In the genomic region with DNA sequence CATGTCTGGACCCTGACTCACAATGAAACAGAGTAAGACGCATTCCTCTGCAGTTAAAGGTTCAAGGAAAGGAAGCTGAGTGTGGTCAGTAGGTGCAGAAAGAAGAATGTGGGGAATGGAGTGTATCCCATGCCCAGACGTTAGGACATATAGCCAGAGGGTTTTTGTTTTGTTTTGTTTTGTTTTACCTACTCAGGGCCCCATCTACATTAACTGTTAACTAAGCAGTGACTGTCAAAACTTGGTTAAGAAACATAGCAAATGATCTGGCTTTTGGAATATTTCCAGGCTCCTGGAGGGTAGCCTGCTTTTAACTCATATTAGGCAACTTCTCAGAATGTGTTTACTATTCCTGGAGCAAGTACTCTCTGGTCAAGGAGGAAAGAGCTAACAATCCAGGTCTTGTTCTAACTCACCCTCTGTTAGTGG, we compare ENCODE assay signal across 12 mouse cellular contexts. TPM values are rescaled to one million over a fixed set of nuclear protein-coding genes. Genes with fewer than 3 reads are reported as not detected.
DNase-seq lines count a peak whose midpoint lies in the region; ATAC-seq and TF ChIP-seq lines count a peak whose summit lies in the region.
"Had no signal": no experiment of that assay in that cellular context is flagged by ENCODE, and none has a peak within 500 bp of the region (broad histone marks: within the 10 kb centered on the region; RNA-seq: fewer than 3 reads in every experiment).

No protein-coding gene starts in this region.

- no peaks in the 10 kb centered on the region for H3K27me3 ChIP-seq in kidney, adult 2 months (replicated peaks; ENCODE audit: control insufficient read depth, insufficient read depth, low read length)
- H3K27me3 ChIP-seq in kidney, embryonic 14.5 days (ENCODE audit: control insufficient read depth, insufficient read depth, low read length) = no peaks in the 10 kb centered on the region
- H3K27me3 ChIP-seq: liver, embryonic 15.5 days; neural tube, embryonic 12.5 days had no signal

- H3K9me3 ChIP-seq in kidney, embryonic 14.5 days (ENCODE audit: control insufficient read depth, low read length) = peaks cover 7% of the 10 kb centered on the region; the same call in 1 of the 2 replicates
- H3K9me3 ChIP-seq: liver, embryonic 15.5 days had no signal

- peak; percentile 95 for DNase-seq in kidney, adult 2 months
- peak; percentile 89 for DNase-seq in NIH3T3 (ENCODE audit: low read depth)
- peak; percentile 89 for DNase-seq in fibroblast of lung, adult 2 months (ENCODE audit: low read depth)
- peak; percentile 16 for DNase-seq in lung, postnatal 10 days
- no peak for DNase-seq in frontal cortex, adult 2 months (ENCODE audit: extremely low spot score in 1 of 2, low spot score in 1 of 2)
- DNase-seq in embryo, embryonic 10.5 days (ENCODE audit: low spot score) = no peak
- DNase-seq: midbrain, embryonic 14.5 days; right cerebral cortex, adult 18-20 months; thymus, postnatal 4 days had no signal

- no peak for TF ChIP-seq POLR2A in kidney, adult 2 months (IDR thresholded peaks at IDR 0.05; ENCODE audit: low read depth, low read length)

- no peak for ATAC-seq in kidney, embryonic 14.5 days (ENCODE audit: low FRiP score, low TSS enrichment)

- H3K4me2 ChIP-seq in kidney, embryonic 14.5 days (replicated peaks; ENCODE audit: low read depth, low read length) = no peak overlapping the region
- H3K4me2 ChIP-seq: liver, embryonic 15.5 days; neural tube, embryonic 12.5 days had no signal

- H3K4me1 ChIP-seq in kidney, adult 2 months (ENCODE audit: control insufficient read depth, insufficient read depth, low read length) = peaks cover 48% of the 10 kb centered on the region
- no peaks in the 10 kb centered on the region; the same call in 1 of the 2 replicates for H3K4me1 ChIP-seq in kidney, embryonic 14.5 days (ENCODE audit: control insufficient read depth, insufficient read depth, low read length)
- H3K4me1 ChIP-seq: neural tube, embryonic 12.5 days had no signal

- WGBS in kidney, adult 2 months = 35% methylated on average over 2 of the region's 2 CpGs
- WGBS in kidney, embryonic 14.5 days = 57% methylated on average over 2 of the region's 2 CpGs

- H3K9ac ChIP-seq in kidney, embryonic 14.5 days (ENCODE audit: low read depth, low read length) = no peak overlapping the region
- H3K9ac ChIP-seq: liver, embryonic 15.5 days; neural tube, embryonic 12.5 days had no signal

- no peak for TF ChIP-seq CTCF in kidney, adult 2 months (conservative IDR thresholded peaks at IDR 0.05; ENCODE audit: insufficient read depth, insufficient read length, low read depth, low read length)

- no peak overlapping the region for H3K4me3 ChIP-seq in kidney, adult 2 months (ENCODE audit: insufficient read depth, low read depth, low read length)
- H3K4me3 ChIP-seq in kidney, embryonic 14.5 days (ENCODE audit: low read length) = no peak overlapping the region
- H3K4me3 ChIP-seq: liver, embryonic 15.5 days; neural tube, embryonic 12.5 days had no signal

- peak overlapping the region; percentile 100 for H3K27ac ChIP-seq in kidney, adult 2 months (ENCODE audit: insufficient read depth, low read depth, low read length)
- H3K27ac ChIP-seq in kidney, embryonic 14.5 days (ENCODE audit: low read depth, low read length) = no peak overlapping the region
- H3K27ac ChIP-seq: liver, embryonic 15.5 days; neural tube, embryonic 12.5 days had no signal

- no peaks in the 10 kb centered on the region; the same call in none of the 2 replicates for H3K36me3 ChIP-seq in kidney, adult 2 months (ENCODE audit: control insufficient read depth, insufficient read depth, low read length)
- no peaks in the 10 kb centered on the region for H3K36me3 ChIP-seq in kidney, embryonic 14.5 days (ENCODE audit: control insufficient read depth, insufficient read depth, low read length)
- H3K36me3 ChIP-seq: liver, embryonic 15.5 days; neural tube, embryonic 12.5 days had no signal

RNA-seq across cellular contexts. Expression of gene Ggact, which starts 9.6 kb away (rescaled TPM):
- 251 and 255 TPM in 2 replicates for polyA plus RNA-seq in kidney, adult 2 months (2012; rRNA removed)
- 14.2 and 16.4 TPM in 2 replicates for polyA plus RNA-seq in kidney, embryonic 14.5 days (2014; fragmentation: Nextera tagmentation; extraction: Ambion mirVana)
- polyA plus RNA-seq in frontal cortex, adult 2 months (2012; rRNA removed) = 53.7 and 58.8 TPM in 2 replicates

Comparison
In these comparisons a context has a peak if more than half of its experiments do, and no peak if none do; other contexts are left out.
1. DNase-seq: peak in kidney, adult 2 months (single experiment), NIH3T3 (single experiment), fibroblast of lung, adult 2 months (single experiment) and lung, postnatal 10 days (single experiment); none in frontal cortex, adult 2 months (0 of 2) and embryo, embryonic 10.5 days (single experiment).